Mouse (Mus musculus) spleen, postnatal 10 days (tissue): Measurements from ENCODE around the gene Chd9.

Experiments
- DNase-seq, 2 experiments: peaks; one replicate each; pipeline ENCODE4 v3.0.0; 2021 to 2022; ENCODE audit warnings: low spot score in 2 of 2

Chd9 gene

GRCm38 (mm10) chr8:90968307-90968706 lies 140.2 kb downstream of the Chd9 start:
- DNase-seq: no peak

GRCm38 (mm10) chr8:90976960-90977371 lies 148.8 kb downstream of the Chd9 start:
- DNase-seq: peak in 1 of 2 experiments; percentile 53

- no peak for DNase-seq
These were observed 150.6 kb downstream of the Chd9 start for GRCm38 (mm10) chr8:90978720-90979119.

GRCm38 (mm10) chr8:90979295-90979694 lies 151.1 kb downstream of the Chd9 start:
- DNase-seq: no peak

GRCm38 (mm10) chr8:90982087-90982486 lies 153.9 kb downstream of the Chd9 start:
- no peak for DNase-seq

- peak; percentile 58 to 77 for DNase-seq
These were observed 191.6 kb downstream of the Chd9 start for GRCm38 (mm10) chr8:91019726-91020125.

- no peak for DNase-seq
These were observed 206.3 kb downstream of the Chd9 start for GRCm38 (mm10) chr8:91034417-91034816.

GRCm38 (mm10) chr8:91036905-91037304 lies 208.8 kb downstream of the Chd9 start:
- no peak for DNase-seq

- no peak for DNase-seq
These were observed 210.5 kb downstream of the Chd9 start for GRCm38 (mm10) chr8:91038637-91039036.

- no peak for DNase-seq
These were observed 218.2 kb downstream of the Chd9 start for GRCm38 (mm10) chr8:91046370-91046769.

GRCm38 (mm10) chr8:91051037-91051436 lies 222.9 kb downstream of the Chd9 start:
- peak in 1 of 2 experiments; percentile 63 for DNase-seq

- no peak for DNase-seq
These were observed 226.3 kb downstream of the Chd9 start for GRCm38 (mm10) chr8:91054418-91054817.

GRCm38 (mm10) chr8:91056848-91057247 lies 228.7 kb downstream of the Chd9 start:
- DNase-seq: no peak

GRCm38 (mm10) chr8:91059086-91059578 lies 231.0 kb downstream of the Chd9 start:
- no peak for DNase-seq

GRCm38 (mm10) chr8:91059884-91060510 lies 231.8 kb downstream of the Chd9 start:
- DNase-seq: no peak

- peak in 1 of 2 experiments; percentile 59 for DNase-seq
These were observed 232.7 kb downstream of the Chd9 start for GRCm38 (mm10) chr8:91060555-91061471.

- DNase-seq: no peak
These were observed 237.0 kb downstream of the Chd9 start for GRCm38 (mm10) chr8:91065179-91065578.

GRCm38 (mm10) chr8:91069407-91069806 lies 241.3 kb downstream of the Chd9 start:
- peak in 1 of 2 experiments; percentile 50 for DNase-seq

GRCm38 (mm10) chr8:91069834-91070233 lies 241.7 kb downstream of the Chd9 start, which contains the start of gene Rbl2:
TSS of gene Rbl2 (plus strand) at chr8:91070057.
- DNase-seq: peak; percentile 86 to 94

GRCm38 (mm10) chr8:91070275-91070859 lies 242.2 kb downstream of the Chd9 start:
- DNase-seq: peak; percentile 68 to 76

GRCm38 (mm10) chr8:91077077-91077867 lies 249.1 kb downstream of the Chd9 start:
- DNase-seq: no peak
